Comparison of ENCODE assay signal across 13 mouse cellular contexts in the genomic region with DNA sequence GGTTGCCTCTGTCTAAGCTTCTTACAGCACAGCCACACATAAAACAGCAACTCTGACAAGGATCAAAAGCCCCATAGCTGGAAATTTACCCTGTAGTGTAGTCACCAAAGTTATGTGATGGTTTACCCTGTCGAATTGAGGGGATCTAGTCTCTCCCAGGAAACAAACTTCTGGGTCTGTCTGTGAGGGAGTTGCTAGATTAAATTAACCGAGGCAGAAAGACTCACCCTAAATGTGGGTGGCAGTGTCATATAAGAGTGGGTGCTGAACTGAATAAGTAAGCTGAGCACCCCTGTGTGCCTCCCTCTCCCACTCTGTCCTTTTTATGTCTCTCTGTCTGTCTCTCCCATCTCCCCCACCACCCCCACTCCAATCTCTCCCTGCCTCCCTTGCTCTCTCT.
"Had no signal": no experiment of that assay in that cellular context is flagged by ENCODE, and none has a peak within 500 bp of the region (broad histone marks: within the 10 kb centered on the region; RNA-seq: fewer than 3 reads in every experiment).

No protein-coding gene starts in this region.

- DNase-seq: forebrain, postnatal 0 days; gastrocnemius, postnatal 14 days; gastrocnemius, postnatal 36 days; heart, adult 18-20 months; heart, postnatal 10 days; kidney, adult 11 months; kidney, adult 2 months; kidney, adult 9 months; kidney, postnatal 14 days; kidney, postnatal 36 days; layer of hippocampus, adult 9-11 months; layer of hippocampus, postnatal 36 days; liver had no signal
